10 mouse cellular contexts compared by ENCODE assay signal in the genomic region with DNA sequence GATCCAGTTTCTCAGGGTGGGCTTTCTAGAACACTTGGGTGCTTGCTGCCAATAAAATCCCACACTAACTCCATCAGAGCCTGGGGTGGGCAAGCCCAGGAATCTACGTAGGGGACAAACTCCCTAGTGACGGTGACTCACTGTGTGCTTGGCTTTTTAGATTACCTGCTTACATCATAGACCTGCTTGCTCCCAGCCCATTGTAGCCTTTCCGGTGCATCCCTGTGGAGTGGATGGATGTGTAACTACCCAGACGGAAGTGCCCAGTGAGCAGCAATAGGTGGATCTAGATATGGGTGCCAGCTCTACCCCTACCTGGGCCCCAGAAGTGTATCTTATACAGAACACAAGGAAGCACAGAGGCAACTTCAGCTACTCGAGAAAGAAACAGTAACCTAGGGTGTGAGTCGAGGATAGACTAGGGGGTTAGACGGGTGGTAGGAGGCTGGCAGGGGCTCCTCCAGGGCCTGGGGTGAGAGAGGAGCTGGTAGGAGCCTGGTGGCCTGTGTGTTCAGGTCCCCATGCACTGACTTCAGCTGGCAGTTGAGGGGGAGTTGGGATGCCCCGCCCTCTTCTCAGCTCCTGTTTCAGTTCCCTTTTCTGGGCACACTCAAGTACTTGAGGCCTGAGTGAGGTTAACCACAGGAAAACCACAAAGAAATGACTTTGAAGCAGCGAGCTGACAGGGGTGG.
A peak's percentile ranks its signal among the peaks of the same experiment; 100 is the strongest.
DNase-seq lines count a peak whose midpoint lies in the region; ATAC-seq lines count a peak whose summit lies in the region.
"Had no signal": no experiment of that assay in that cellular context is flagged by ENCODE, and none has a peak within 500 bp of the region (broad histone marks: within the 10 kb centered on the region; RNA-seq: fewer than 3 reads in every experiment).

No protein-coding gene starts in this region.

- H3K4me3 ChIP-seq in heart, embryonic 12.5 days, result no peak overlapping the region
- no peak overlapping the region for H3K4me3 ChIP-seq in limb, embryonic 11.5 days (ENCODE audit: low read depth, low read length)
- H3K4me3 ChIP-seq: forebrain, embryonic 12.5 days; hindbrain, embryonic 13.5 days had no signal

- ATAC-seq in heart, embryonic 12.5 days (ENCODE audit: insufficient number of reproducible peaks, low FRiP score), result no peak; the same call in 1 of the 2 replicates
- ATAC-seq in limb, embryonic 11.5 days (ENCODE audit: insufficient number of reproducible peaks, low FRiP score, low TSS enrichment, low read depth), result peak; percentile 62
- ATAC-seq in neutrophil, adult 5-6 weeks (ENCODE audit: extremely low read depth, insufficient number of reproducible peaks, low FRiP score, poor library complexity, severe bottlenecking), result peak; percentile 94

- no peak overlapping the region for H3K9ac ChIP-seq in heart, embryonic 12.5 days
- H3K9ac ChIP-seq in limb, embryonic 11.5 days (ENCODE audit: low read length), result no peak overlapping the region
- H3K9ac ChIP-seq: forebrain, embryonic 12.5 days; hindbrain, embryonic 13.5 days had no signal

- DNase-seq in heart, adult 11 months, result peak; percentile 95
- peak; percentile 86 to 88 for DNase-seq in B cell, adult 2 months
- DNase-seq in limb, embryonic 11.5 days (ENCODE audit: low spot score), result no peak
- no peak for DNase-seq in ovary, adult 18-20 months (ENCODE audit: low spot score)
- DNase-seq in cerebellum, adult 18-20 months, result no peak
- no peak for DNase-seq in frontal cortex, postnatal 25 days (ENCODE audit: low spot score in 2 of 2)

- no peaks in the 10 kb centered on the region for H3K27me3 ChIP-seq in heart, embryonic 12.5 days (replicated peaks)
- no peaks in the 10 kb centered on the region for H3K27me3 ChIP-seq in limb, embryonic 11.5 days (ENCODE audit: control insufficient read depth, insufficient read depth, low read length)
- H3K27me3 ChIP-seq: forebrain, embryonic 12.5 days; hindbrain, embryonic 13.5 days had no signal

- H3K4me1 ChIP-seq in heart, embryonic 12.5 days (replicated peaks), result peaks cover 23% of the 10 kb centered on the region
- no peaks in the 10 kb centered on the region for H3K4me1 ChIP-seq in limb, embryonic 11.5 days (ENCODE audit: control insufficient read depth, insufficient read depth, low read length)
- H3K4me1 ChIP-seq: hindbrain, embryonic 13.5 days had no signal

- H3K4me2 ChIP-seq in heart, embryonic 12.5 days, result no peak overlapping the region
- no peak overlapping the region for H3K4me2 ChIP-seq in limb, embryonic 11.5 days (ENCODE audit: low read depth, severe bottlenecking)
- H3K4me2 ChIP-seq: forebrain, embryonic 12.5 days; hindbrain, embryonic 13.5 days had no signal

- no peak overlapping the region for H3K27ac ChIP-seq in heart, embryonic 12.5 days (ENCODE audit: poor library complexity, severe bottlenecking)
- H3K27ac ChIP-seq in limb, embryonic 11.5 days (replicated peaks; ENCODE audit: low read depth, low read length), result no peak overlapping the region
- H3K27ac ChIP-seq: forebrain, embryonic 12.5 days; hindbrain, embryonic 13.5 days had no signal

- H3K9me3 ChIP-seq in heart, embryonic 12.5 days (replicated peaks), result no peaks in the 10 kb centered on the region
- H3K9me3 ChIP-seq in limb, embryonic 11.5 days (ENCODE audit: control insufficient read depth, low read length), result no peaks in the 10 kb centered on the region
- H3K9me3 ChIP-seq: forebrain, embryonic 12.5 days; hindbrain, embryonic 13.5 days had no signal

- H3K36me3 ChIP-seq in heart, embryonic 12.5 days, result no peaks in the 10 kb centered on the region
- no peaks in the 10 kb centered on the region for H3K36me3 ChIP-seq in limb, embryonic 11.5 days (ENCODE audit: control insufficient read depth, insufficient read depth, low read length)
- H3K36me3 ChIP-seq: forebrain, embryonic 12.5 days; hindbrain, embryonic 13.5 days had no signal

- 75% methylated on average over 9 of the region's 9 CpGs for WGBS in heart, embryonic 12.5 days
- 90% methylated on average over 9 of the region's 9 CpGs for WGBS in limb, embryonic 11.5 days

Comparison
In these comparisons a context has a peak if more than half of its experiments do, and no peak if none do; other contexts are left out.
1. DNase-seq: peak in heart, adult 11 months (single experiment) and B cell, adult 2 months (2 of 2); none in limb, embryonic 11.5 days (single experiment), ovary, adult 18-20 months (single experiment), cerebellum, adult 18-20 months (0 of 2) and frontal cortex, postnatal 25 days (0 of 2).